Mouse (Mus musculus) heart, adult 11 months (tissue): ENCODE measurements around the gene Zfp760.
A peak's percentile ranks its signal among the peaks of the same experiment; 100 is the strongest.
"Not testable (repeated sequence)": the region's sequence is repeated elsewhere in the genome, so short reads cannot be mapped to it uniquely, and the experiment has no call there.

Experiments
- DNase-seq: peaks from one replicate; pipeline ENCODE4 v3.0.0; 2022

Gene Zfp760

DNA sequence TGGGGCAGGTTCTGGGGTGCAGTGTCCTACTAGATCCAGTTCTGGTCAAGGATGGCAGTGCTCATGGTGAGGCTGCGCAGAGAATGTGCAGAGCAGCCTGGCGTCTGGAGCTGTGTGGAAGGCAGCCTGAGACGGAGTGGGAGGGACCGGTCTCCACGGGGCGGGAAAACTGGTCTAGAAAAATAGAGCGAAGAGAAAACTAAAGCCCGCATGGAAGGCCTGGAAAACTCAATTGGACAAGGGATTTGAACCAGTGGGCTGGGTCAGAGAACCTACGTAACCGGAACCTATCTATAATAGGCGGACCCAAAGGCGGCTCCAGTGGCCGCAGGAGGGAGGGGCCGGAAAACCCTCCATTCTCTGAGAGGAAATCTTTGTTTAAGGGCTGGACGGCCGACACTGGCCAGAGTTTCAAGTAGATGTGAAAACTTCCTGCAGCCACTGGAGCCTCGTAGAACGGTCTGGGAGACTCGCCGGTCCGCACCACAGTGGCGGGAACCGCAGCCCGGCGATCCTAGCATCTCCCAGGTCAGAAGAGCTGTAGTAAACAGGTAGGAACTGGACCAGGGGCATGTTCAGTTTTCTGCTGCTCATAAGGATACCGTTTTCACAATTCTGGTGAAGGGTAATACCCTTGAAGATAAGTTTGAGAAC lies at the start of gene Zfp760:
TSS of gene Zfp760 (plus strand) at position 399 of the 654 bp plus-strand sequence.
- peak; percentile 99 for DNase-seq

DNA sequence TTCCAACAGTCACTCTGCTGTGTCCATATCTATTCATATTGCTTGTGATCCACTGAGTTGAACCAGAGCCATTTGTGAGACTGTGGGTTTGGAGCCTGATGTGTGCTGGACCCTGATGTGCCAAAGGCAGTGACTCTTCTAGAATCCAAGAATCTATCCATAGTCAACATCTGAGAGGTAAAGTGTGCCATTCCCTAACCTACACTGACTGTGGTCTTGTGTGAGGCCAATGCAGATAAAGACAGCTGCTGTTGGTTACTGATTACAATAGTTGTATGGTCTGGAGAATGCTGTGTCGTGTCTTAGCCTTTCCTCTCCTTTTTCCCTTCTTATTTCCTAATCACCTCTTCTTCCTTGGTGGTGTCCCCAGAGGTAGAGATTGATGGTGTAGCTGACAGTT lies 28.7 kb upstream of the Zfp760 start:
- DNase-seq, result not testable (repeated sequence)

DNA sequence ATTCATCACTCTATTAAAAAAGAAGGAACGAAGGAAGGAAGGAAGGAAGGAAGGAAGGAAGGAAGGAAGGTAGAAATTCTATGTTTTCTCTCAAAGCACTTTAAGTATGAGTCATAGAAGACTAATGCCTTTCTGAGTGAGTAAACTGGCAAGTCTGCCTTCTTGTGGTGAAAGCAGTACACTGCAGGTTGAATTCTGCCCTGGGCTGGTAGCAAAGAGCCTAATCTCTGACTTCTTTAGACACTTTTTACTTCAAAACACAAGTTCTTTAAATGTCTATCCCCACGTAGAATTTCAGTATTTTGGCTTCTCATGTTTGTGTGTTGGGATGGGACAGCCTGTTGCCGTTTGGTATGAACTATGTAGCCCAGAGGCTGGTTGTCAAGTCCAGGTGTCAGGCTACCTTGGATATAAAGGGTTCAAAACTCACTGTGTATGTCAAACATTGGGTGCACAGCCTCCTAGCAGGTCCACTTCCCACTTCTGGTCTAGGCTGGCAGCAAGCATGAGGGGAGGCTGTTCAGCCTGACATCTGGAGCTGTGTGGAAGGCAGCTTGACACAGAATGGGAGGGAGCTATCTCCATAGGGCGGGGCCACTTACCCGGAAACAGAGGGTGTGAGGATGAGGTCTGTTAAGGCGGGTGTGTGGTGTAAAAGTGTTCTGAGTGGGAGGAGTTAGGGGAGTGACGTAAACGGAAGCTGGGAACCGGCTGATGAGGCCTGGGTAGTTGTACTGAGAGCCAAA lies 28.1 kb upstream of the Zfp760 start:
- peak; percentile 99 for DNase-seq

DNA sequence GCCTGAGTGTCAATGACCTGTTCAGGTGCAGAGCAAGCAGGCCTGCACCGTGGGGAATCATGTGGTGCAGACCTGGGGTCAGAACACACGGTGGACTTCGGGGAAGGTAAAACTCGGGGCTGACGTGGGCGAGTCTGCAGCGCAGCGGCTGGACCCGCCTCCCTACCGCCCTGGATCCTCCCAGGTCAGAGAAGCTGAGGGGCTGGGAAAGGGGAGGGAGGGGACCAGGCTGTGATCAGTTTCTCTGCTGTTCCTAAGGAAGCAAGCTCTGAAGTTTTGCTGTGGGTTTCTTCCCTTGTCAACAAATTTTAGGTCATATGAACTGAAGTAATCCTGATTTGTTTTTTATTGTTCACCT lies 27.5 kb upstream of the Zfp760 start:
- DNase-seq, result not testable (repeated sequence)

DNA sequence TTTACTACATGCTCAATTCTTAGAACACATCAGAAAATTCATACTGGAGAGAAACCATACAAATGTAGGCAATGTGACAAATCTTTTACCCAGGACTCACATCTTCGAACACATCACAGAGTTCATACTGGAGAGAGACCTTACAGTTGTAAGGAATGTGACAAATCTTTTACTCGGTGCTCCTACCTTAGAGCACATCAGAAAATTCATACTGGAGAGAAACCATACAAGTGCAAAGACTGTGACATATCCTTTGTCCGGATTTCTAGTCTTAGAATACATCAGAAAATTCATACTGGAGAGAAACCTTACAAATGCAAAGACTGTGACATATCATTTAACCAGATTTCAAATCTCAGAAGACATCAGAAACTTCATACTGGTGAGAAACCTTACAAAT lies 16.0 kb upstream of the Zfp760 start, which contains the start of gene Gm10226:
TSS of gene Gm10226 (plus strand) at position 301 of the 400 bp plus-strand sequence.
- DNase-seq, result no peak

DNA sequence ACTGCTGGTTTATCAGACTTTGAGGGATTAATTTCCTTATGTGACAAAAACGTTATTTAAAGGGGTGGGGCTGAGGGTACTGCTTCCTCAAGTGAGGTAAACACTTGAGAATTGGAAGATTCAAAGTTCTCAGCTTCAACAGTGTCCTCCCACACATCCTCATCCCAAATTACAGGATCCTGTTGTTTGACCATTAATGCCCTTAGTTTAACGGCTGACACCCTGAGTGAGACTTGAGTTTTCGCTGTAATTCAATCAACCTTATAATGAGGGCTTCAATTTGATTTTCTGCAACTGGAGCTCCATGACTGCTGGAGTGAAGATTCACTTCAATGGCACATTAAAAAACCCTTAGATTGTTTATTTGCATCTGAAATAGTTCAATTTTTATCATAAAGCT lies 14.2 kb upstream of the Zfp760 start:
- DNase-seq, result no peak

DNA sequence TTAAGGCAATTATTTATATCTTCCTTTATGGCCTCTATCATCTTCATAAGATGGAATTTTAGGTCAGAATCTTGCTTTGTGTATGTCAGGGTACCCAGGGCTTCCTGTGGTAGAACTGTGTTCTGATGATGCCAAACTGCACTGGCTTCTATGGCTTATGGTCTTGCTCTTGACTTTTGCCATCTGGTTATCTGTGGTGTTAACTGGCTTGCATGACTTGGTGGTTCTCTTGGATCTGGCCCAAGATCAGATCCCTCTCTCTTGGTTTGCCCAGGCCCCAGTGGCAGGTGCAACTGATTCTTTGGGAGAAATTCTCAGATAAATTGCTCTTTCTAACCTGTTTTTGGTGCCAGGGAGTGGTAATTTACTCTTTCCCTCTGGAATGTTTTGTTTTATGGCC lies 11.5 kb upstream of the Zfp760 start:
- no peak for DNase-seq

DNA sequence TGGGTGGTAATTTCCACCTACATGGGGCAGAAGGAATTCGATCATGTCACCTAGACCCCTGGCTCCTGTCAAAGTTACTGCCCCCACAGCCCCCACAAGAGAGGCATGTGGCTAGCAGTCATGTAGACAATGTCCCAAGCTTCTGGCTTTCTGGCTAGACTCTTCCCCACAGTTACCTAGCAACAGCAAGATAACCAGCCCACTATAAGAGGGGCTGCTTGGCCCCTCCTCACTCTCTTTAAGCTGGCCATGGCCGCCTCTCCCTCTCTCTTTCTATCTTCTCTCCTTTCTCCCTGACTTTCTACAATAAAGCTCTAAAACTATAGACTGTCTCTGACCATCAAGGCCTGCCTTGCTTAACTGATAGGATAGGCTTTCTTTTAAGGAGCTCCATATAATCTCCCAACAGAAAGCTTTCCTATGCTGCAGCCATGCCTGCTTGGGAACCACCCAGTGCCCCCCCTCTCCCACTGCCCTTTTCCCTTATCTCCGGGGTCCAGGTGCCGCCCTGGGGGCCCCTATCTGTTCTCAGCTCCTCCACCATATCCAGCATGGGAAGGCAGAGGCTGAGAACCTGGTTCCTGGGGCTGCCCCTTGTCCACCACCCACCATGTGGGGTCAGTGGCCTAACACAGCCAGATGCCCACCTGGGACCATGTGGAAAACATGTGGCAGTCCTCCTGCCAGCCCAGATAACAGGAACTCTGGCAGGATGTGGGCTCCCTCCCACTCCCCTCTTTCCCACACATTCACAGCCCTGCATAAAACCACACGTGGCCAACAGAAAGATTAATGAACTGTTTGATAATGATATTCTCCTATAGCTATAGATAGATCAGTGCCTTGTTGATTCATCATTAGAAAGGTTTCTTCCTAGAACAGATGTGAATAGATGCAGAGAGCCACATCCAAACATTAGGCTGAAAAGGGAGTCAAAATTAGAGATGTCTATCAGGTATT lies 5.0 kb upstream of the Zfp760 start:
- DNase-seq, result no peak

DNA sequence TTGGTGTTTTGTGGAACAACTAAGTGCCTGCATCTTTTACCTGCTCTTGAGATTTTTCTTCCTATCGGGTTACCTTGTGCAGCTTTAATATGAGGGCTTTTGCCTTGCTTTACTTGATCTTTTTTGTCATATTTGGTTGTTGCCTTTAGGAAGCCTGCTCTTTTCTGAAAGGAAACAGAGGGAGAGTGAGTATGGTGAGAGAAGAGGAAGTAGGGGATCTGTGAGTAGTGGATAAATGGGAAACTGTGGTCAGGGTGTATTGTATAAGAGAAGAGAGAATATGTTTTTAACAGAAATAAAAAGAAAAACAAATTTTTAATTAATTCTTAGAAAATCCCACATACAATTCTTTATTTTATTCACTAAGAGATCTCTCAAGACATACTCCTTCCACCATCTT lies 4.1 kb upstream of the Zfp760 start:
- no peak for DNase-seq

DNA sequence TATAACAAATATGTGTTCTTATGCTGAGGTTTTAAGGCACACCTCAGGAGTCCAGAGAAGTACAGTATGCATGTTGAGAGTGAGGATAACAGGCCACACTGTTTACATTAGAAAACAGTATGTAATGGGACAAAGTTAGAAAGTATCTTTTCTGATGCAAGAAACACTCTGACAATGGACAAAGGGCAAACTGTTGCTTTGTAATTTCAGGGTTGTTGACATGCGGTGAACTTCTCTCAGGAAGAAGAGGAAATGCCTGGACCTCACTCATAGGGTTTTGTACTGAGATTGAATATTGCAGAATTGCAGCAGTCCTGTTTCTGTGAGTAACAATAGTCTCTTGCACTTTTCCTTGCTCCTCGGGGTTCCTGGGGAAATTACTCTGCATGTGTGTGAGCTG lies 860 bp downstream of the Zfp760 start:
- DNase-seq, result no peak

DNA sequence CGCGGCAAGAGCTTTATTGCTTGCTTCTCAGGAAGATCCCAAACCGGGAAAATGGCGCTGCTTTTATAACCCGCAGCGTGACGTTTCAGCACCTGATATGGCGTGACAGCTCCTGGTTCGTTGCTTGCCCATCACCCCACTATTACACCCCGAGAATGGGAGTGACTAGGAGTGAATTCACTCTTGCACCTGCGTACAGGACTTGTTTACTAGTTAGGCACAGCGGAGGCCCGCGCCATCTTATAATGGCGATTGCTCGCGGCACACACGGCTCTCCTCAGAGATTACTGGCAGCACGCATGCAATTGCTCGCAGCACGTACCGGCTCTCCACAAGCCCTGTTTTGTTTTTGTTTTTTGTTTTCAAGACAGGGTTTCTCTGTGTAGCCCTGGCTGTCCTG lies 23.0 kb downstream of the Zfp760 start, which contains the start of gene Zfp229:
TSS of gene Zfp229 (plus strand) at position 301 of the 400 bp plus-strand sequence.
- not testable (repeated sequence) for DNase-seq

DNA sequence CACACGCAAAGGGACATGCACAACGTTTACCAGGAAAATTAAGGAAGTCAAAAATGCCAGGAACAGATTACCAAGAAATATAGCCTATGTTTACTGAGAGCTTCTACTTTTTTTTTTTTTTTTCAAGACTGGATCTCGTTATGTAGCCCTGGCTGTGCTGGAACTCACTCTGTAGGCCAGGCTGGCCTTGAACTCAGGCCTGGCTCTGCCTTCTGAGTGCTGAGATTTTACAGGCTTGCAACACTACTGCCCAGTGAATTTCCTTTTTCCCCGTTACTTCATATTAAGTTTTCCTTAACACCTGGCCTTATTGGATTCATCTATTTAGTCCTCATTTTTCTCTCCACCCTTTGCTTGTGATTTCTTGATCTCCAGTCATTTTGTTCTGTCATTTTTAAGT lies 25.5 kb downstream of the Zfp760 start:
- peak; percentile 79 for DNase-seq

DNA sequence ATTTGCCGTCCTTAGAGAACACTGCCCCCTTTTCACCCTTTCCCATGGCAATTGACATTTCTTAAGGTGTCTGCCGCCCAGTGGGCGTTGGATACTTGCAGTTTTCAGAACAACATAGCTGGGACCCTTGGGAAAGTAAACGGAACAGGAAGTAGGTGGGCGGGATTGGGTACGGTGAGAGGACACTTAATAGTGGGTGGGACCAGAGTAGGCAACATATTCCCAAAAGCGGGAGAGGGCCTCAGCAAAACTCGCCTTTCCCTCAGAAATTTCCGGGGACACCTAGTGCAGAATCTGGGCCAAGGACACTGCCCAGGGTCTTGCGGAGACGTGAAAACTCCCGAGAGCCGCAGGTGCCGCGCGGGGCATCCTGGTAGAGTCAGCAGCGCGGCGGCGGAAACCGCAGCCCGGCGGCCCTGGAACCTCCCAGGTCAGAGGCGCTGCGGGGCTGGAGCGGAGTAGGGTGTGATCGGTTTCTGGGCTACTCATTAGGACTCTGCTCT lies 26.0 kb downstream of the Zfp760 start:
- DNase-seq, result peak; percentile 98

DNA sequence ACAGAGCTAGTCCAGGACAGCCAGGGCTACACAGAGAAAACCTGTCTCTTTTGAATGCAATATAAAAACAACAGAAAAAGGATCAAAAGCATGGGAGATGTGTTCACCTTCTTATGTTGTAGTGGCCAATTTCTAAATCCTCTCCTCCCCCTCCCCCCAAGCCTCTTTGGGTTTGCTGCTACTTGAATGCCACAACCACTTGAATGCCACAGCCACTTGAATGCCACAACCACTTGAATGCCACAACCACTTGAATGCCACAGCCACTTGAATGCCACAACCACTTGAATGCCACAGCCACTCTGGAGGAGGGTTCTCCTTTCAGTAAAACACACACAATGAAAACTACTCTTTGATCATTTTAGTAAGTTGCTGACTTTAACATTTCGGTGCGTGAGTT lies 45.2 kb downstream of the Zfp760 start:
- DNase-seq, result no peak

DNA sequence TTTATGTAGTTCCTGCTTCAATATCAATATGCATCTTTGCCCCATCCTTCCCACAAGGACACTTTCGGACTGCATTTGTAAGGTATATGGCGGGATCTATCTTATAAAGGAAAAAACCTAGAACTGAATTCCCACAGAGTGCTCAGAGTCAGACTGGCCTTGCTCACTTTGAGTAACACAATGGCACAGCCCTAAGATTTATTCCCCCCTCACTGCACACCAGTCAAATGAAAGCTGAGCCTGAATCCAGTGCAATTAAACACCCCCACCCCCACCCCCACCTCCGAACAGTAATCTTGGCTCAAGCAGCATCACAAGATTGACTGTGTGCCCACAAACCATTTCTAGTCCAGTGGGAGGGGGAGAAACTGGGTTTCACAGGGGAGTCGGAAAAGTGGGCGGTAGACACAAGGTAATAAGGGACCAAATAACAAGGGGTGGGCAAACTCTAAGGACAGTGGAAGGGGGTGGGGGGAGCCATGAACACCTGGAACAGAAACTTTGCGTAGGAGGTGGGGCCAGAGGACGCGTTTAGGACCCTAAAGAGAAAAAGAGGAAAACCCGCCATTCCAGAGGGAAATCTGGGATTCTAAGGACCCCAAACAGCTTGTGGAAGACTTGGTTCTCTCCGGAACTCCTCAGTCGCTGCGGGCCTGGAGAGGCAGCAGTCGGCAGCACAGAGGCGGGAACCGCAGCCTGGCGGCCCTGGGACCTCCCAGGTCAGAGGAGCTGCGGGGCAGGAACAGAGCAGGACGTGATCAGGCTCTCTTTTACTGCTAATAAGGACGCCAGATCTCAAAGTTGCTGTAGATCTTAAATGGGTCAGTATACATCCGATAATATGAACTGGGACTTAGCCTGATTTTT lies 46.0 kb downstream of the Zfp760 start:
- DNase-seq, result peak; percentile 49

DNA sequence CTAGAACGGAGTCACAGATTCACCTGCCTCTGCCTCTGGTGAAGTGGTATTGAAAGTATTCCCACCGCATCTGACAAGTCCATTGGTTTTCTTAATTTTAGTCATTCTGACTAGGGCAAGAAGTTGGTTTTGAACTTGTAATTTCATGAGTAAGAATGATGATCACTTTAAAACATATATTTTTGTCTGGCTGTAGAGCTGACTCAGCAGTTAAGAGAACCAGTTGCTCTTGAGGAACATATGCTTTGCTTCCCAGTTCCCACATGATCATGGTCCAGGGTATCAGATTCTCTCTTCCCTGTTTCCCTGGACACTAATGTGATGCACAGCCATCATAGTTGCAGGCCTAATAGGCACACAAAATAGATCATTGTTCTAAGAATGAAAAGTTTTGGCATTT lies 62.8 kb downstream of the Zfp760 start:
- DNase-seq, result no peak
